Mouse (Mus musculus) megakaryocyte-erythroid progenitor cell, adult 5-6 weeks (primary cell): ENCODE results near the gene Slc25a11. TPM values are rescaled to one million over a fixed set of nuclear protein-coding genes. Genes with fewer than 3 reads are reported as not detected.

Source experiments
- ATAC-seq: replicated peaks from 2 replicates; pipeline ENCODE4 v1.8.0; 2016; ENCODE audit warnings: mild to moderate bottlenecking, inconsistent platforms; ENCODE audit not compliant: severe bottlenecking, poor library complexity, low FRiP score, low TSS enrichment
- total RNA-seq, 2 experiments: library from RNA; stranded (forward) in 1 of 2; stranded (reverse) in 1 of 2; fragments of 200-1000, 215-1000 nt in 1 of 2; fragments of >200 nt in 1 of 2; fragmentation: Nextera tagmentation in 1 of 2; gene quantifications; 2 replicates each; pipeline ENCODE4 v1.2.3; 2014 to 2017

Slc25a11 gene
- total RNA-seq, 2 experiments from 2014 or later: 36.2 to 63.1 TPM

DNA sequence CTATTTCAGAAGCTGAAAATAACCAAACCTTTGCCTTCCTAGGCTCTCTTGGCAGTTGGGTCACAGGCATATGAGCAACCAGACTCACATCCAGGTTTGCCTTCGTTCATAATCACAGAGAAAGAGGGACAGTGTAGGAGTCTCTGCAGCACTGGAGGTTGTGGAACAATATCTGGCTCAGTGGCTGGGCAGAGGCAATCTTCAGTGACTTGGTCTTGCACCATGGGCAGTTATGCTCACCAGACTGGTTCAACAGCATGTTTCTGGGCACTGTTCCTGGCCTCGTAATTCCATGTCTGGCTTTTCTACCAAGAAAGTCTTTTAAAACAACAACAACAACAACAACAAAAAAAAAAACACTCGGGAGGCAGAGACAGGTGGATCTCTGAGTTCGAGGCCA, 11.7 kb downstream of the Slc25a11 start:
- no peak for ATAC-seq

DNA sequence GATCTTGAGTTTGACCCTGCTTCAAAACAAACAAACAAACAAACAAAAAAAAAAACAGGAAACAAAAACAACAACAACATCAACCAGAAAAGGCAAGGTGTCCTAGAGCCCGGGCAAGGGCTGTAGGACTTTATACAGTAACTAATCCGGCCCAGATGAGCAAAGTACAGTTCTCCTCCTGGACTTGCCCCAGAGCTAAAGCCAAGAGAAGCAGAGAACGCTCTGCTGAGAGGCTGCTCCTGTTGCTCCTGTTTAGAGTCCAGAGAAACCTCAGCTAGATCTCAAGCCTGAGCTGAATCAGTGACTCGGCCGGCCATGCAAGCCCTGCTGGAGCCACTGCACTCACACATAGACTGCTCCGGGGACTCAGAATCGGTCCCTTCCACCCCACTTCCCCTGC, 17.1 kb downstream of the Slc25a11 start:
- ATAC-seq: 0 out of 2 replicates have a peak, but pooled peaks have one; percentile 46

DNA sequence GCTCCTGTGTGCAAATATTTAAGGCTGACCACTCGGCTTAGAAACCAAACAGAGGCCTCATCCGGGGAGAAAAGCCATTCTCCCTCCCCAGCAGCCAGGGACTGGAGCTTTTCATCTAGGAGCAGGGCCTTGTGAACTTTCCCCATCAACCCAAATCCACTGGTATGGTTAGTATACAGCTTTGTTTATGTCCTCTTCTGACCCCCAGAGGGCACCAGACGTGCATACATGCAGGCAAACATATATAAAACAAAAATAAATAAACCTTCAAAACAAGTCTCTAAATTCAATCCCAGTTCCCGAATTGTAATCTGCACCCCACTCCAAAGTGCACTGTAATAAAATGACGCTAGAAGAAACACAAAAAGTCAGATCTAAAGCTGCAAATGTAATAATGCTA, 17.7 kb downstream of the Slc25a11 start:
- ATAC-seq: 0 out of 2 replicates have a peak, but pooled peaks have one; percentile 56

DNA sequence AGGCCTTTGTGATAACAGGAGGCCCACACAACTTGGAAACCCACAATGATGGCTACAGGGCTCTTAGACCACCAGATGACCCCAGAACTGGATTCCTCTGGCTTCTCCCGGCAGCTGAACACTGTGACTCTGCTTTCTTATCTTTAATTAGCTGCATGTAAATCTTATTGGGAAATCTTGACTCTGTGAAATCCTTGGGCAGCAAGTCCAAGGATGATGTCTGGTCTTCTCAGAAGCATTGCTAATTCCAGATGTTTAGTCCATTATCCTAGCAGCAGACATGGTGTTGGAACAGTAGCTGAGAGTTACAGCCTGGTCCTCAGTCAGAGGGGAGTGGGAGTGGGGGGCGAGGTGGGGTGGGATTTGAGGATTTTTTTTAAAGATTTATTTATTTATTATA, 18.8 kb downstream of the Slc25a11 start:
- ATAC-seq: no peak

DNA sequence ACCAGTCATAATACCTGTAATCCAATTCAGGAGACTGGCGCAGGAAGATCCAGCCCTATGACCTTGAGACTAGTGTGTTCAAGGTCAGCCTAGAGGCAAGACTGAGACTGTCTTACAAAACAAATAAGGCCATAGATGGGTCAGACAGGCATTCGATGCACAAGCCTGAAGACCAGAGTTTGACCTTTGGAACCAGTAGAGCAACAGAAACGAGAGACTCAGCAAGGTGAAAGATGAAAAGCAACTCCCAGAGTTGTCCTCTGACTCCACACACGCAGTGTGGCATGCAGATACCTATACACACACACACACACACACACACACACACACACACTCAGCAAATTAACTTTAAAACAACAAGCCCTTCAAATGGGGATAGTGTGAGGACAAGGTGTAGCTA, 20.4 kb downstream of the Slc25a11 start:
- no peak for ATAC-seq

DNA sequence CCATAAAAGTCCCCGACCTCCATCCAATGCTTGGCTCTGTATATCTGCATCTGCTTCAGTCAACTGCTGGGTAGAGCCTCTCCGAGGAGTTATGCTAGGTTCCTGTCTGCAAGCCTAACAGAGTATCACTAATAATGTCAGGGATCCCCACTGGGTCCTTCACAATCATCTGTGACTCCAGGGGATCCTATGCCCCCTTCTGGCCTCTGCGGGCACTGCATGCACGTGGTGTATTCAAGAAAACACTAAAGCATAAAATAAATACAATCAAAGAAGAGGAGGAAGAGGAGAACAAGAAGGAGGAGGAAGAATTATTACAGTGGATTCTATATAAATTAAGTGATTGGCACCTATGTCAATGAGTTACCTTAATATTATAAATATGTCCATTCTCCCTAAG, 21.8 kb downstream of the Slc25a11 start:
- no peak for ATAC-seq

DNA sequence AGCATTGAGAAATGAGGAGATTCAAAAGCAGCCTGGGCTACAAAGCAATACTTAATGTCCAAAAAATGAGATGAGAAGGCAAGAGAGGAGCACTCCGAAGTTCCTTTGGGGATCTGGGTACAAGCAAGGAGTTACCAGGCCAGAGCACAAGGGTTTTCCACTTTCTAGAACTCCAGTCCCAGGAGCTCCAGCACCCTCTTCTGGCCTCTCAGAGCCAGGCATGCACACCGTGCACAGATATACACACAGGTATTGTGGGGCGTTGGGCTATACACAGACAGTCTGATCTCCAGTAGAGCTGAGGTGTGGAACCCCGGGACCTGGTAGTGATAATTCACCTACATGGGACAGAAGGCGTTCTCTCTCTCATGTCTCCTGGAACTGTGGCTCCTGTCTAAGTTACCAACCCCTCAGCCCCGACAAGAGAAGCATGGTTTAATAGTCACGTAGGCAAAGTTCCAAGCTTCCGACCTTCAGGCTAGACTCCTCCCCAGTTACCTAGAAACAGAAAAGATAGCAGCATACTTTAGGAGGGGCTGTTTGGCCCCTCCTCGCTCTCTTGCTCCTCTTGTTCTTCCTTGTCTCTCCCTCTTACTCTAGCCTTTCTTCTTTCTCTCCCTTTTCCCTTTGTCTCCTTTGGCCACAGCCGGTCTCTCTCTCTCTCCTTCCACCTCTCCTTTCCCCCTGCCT, 24.1 kb downstream of the Slc25a11 start:
- ATAC-seq: no peak

DNA sequence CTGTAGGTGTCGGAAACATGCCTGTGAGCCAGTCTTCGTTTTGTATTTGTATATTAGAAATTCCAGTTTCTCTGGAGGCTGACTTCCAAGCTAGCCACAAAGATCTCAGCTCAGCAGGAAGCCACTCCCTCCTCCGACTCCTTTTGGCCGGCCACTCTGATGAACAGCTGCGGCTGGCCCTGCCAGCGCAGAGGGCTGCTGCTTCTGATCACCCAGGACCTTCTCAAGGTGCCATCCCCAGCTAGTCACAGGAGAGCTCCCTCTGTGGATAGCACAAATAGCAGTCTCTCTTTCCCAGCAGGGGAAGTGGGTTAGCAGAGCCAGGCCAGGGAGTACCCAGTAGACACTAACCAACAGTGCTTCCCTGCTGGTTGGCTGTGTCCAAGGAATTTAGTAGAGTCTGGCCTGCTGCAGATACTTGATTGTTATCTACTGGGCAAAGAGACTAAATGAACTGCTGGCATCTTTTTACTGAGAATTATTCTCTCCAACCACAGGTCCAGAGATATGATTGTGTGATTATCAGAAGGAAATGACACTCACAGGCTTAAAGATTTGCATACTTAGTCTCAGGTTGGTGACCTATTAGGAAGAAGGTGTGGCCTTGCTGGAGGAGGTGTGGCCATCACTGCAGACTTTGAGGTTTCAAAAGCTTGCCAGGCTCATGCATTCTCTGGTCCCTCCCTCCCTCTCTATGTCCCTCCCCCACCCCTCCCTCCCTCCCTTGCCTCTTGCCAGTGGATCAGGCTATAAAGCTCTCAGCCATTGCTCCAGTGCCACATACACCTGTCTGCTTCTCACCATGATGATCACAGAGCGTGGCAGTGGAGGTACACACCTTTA, 25.1 kb downstream of the Slc25a11 start:
- ATAC-seq: peak; percentile 89

DNA sequence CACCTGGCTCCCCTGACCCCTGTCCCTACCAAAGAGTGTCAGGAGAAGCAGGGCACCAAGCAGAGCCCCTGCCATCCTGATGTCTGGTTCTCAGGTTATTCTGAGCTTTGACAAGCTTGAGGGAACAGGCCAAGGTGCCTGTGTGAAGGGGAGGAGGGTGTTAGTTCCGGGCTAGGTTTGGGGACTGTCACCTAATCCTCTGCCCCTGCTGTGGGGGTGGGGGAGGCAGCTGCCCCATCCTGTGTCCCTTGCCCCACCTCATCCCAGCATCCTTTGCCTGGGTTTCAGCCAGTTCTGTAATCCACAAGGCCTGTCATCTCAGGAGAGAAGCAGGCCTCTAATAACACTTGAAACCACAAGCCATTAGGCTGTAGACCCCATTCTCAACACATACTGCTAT, 28.2 kb downstream of the Slc25a11 start, which contains the start of gene Chrne:
Chrne (minus strand) TSS at position 116 of the 400 bp plus-strand sequence.
- ATAC-seq: no peak

DNA sequence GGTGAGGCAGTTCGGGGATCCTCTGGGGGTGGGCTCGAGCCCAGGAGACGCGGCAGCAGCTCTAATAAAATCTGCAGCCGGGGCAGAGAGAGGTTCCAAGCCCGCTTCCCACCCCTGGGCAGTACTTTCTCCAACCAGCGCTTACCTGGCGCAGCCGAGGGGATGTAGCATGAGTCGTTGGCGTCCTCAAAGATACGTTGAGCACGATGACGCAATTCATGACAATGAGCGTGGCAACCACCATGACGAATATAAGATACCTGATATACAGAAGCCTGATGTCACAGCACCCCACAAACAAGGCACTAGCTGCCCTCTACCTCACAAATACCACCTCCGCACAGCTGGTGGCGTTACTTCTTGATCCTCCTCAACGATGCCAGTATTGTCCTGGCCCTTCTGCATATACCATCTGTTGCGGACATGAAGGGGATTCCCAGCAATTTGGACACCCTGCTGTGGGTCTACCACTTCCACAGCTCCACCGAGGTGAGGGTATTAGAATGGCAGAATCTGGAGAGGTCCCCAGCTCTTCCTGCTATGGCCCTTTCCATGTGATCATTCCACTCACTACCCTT, 31.7 kb downstream of the Slc25a11 start, which contains the start of gene 4930544D05Rik:
4930544D05Rik (plus strand) TSS at position 333 of the 578 bp plus-strand sequence.
- no peak; the same call in 1 of the 2 replicates for ATAC-seq

DNA sequence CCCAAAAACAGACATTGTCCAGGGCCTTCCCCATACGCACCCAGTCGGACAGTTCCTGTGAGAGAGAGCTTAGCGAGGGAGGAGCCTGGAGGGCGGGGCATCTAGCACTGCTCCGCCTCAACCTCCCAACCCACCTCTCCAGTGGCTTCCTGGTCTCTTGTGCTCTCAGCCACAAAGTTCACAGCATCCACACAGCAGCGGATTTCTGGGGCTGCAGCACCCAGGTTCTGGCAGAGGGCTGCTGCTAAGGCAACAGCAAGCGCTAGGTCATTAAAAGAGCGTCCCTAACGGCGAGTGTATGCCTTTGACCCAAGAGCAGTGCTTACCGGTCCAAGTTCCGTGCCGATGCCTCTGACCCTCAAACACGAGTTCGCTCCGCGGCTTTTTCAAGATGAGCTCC, 32.2 kb downstream of the Slc25a11 start:
- ATAC-seq: peak; percentile 93

DNA sequence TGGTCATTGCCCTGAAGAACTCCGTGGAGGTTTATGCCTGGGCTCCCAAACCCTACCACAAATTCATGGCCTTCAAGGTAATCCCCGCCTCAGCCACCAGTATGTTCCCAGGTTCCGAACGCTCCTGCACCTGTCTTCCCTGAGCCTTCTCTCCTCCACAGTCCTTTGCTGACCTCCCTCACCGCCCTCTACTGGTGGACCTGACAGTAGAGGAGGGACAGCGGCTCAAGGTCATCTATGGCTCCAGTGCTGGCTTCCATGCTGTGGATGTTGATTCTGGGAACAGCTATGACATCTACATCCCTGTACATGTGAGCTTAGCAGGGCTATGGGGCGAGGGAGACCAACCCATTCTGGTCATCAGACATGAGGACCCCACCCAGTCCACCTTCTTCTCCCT, 34.8 kb downstream of the Slc25a11 start:
- no peak for ATAC-seq

DNA sequence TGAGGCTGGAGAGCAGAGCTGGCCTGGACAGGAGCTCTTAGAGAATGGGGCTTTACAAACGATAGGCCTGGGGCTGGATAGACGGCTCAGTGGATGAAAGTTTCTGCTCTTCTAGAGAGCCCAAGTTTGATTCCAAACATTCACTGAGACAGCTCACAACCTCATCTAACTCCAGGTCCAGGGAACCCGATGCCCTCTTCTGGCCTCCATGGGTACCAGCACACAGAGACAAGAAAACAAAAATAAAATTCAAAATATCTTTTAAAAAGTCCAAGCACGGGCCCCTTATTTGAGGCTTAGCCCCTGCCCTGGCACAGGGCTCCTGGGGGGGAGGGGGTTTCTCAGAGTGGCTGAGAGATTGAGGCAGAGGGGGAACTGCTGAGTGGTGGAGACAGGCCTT, 36.5 kb downstream of the Slc25a11 start:
- ATAC-seq: no peak

DNA sequence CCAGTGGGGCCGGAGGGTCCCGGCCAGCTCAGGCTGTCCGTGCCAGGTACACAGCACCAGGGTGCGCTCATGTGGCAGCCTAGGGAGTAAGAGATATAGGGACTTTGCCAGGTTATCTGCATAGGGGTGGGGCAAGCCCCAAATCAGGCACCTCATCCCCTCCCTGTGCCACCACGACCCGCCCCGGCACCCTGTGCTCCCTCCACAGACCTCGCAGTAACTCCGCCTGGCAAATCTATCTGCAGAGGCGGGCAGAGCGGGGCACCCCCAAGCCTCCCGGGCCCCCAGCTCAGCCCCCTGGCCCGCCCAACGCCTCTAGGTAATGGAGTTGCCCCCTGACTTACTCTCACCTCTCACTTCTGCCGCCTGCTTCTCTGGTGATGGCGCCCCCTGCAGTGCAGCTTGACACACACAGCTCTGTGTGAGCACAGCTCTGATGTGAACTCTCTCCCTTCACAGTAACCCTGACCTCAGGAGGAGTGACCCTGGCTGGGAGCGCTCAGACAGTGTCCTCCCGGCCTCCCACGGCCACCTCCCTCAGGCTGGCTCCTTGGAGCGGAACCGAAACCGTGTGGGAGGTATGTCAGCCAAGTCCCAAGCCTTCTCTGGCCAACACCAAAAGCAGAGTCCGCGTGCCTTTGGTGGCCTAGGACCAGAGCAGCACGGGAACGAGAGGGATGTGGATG, 38.8 kb downstream of the Slc25a11 start:
- peak; percentile 38; the same call in 1 of the 2 replicates for ATAC-seq

DNA sequence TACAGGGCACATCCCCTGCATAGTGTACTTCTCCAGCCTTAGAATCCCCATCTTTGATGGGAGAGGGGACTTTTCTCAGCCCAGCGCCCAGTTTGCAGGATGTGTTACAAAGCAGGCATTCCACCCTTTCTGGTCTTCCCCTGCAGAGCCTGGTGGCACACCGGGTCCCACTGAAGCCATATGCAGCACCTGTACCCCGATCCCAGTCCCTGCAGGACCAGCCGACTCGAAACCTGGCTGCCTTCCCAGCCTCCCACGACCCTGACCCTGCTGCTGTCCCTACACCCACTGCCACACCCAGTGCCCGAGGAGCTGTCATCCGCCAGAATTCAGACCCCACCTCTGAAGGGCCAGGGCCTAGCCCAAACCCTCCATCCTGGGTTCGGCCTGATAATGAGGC, 39.7 kb downstream of the Slc25a11 start:
- no peak for ATAC-seq

DNA sequence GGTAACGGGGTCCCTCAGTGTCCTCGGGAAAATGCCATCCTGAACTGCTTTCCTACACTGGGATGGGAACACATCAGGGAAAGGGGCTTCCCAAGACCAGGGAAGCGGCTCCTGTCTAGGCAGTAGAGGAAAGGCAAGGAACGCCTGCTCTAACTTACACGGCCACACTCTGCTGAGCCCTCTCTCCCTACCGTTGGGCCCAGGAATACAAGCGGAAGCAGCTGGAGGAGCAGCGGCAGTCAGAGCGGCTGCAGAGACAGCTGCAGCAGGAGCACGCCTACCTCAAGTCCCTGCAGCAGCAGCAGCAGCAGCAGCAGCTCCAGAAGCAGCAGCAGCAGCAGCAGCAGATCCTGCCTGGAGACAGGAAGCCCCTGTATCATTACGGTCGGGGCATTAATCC, 40.6 kb downstream of the Slc25a11 start:
- ATAC-seq: no peak

DNA sequence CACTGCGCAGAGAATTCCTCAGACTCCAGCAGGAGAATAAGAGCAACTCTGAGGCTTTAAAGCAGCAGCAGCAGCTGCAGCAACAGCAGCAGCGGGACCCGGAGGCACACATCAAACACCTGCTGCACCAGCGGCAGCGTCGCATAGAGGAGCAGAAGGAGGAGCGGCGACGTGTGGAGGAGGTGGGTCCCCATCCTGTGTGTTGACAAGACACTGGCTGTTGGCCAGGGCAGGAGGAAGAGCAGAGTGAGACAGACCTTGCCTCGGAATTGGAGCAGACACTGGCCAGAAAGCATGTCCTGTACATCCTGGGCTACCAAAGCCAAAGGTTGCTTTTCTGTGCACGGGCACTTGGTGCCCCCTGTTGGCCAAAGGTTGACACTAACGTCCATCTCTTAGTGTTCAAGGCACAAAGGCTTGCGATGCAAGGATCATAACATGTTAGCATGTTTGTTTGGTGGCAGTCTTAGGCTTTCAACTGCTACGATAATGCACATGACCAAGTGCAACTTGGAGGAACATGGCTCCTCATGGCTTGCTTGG, 42.2 kb downstream of the Slc25a11 start:
- ATAC-seq: peak; percentile 76

DNA sequence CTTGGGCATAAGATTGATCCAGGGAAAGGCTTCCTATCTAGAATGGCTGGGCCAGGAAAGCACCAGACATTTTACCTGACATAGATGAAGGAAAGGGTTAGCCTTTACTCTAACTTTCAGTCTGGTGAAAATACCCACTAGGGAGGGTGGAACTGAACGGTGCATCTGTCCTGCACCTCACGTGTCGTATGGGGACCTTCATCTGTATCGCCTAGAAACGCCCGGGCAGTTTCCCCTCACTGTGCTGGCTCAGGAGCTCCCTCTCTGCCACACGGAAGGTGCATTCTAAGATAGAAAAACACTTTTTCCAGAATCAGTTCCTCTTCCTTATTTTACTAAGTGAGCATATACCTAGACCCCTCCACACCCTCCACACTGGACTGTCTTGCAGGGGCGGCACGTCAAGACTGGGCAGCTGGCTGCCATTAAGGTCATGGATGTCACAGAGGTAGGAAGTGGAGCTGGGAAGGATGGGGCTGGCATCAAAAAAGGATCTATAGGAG, 48.8 kb downstream of the Slc25a11 start:
- ATAC-seq: no peak

DNA sequence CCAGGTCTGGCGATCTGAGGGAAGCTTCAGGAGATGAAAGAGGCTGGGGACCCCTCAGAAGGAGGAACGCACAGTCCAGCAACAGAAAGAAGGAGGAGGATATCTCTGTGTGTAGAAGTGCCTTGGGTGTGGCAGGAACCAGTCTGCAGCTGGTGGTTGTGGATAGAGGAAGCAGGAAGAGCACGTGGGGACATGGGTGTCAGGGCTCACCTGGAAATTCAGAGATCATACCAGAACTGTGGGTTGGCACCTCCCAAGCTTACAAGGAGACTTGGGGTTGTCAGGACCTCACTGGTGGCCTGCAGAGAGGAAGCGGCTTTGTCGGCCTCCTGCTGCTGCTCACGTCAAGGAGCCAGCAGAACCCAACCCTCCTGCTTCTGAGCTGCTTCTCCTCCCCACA, 50.0 kb downstream of the Slc25a11 start:
- peak; percentile 69 for ATAC-seq
